In genomic region chr5:134725299-134725698, GRCm38 (mm10) we compare ENCODE assay signal across 17 mouse cellular contexts. TPM values are rescaled to one million over a fixed set of nuclear protein-coding genes. Genes with fewer than 3 reads are reported as not detected.
"Had no signal": no experiment of that assay in that cellular context is flagged by ENCODE, and none has a peak within 500 bp of the region (broad histone marks: within the 10 kb centered on the region; RNA-seq: fewer than 3 reads in every experiment).

No protein-coding gene starts in this region.

- H3K4me3 ChIP-seq: neural tube, embryonic 13.5 days; neural tube, embryonic 15.5 days; stomach, embryonic 15.5 days had no signal

- H3K27me3 ChIP-seq: neural tube, embryonic 13.5 days; neural tube, embryonic 15.5 days; stomach, embryonic 15.5 days had no signal

- H3K4me2 ChIP-seq: neural tube, embryonic 13.5 days; neural tube, embryonic 15.5 days; stomach, embryonic 15.5 days had no signal

- DNase-seq: retina, postnatal 1 day; right cerebral cortex, adult 18-20 months; right cerebral cortex, postnatal 14 days; right cerebral cortex, postnatal 25 days; right cerebral cortex, postnatal 4 days; spleen, adult 18-20 months; thymus, adult 18-20 months; thymus, adult 2 months; thymus, postnatal 14 days; thymus, postnatal 25 days; thymus, postnatal 36 days; thymus, postnatal 4 days had no signal

- H3K9ac ChIP-seq: neural tube, embryonic 13.5 days; neural tube, embryonic 15.5 days; stomach, embryonic 15.5 days had no signal

- H3K27ac ChIP-seq: neural tube, embryonic 13.5 days; neural tube, embryonic 15.5 days; stomach, embryonic 15.5 days; stomach, postnatal 0 days had no signal

- H3K4me1 ChIP-seq: neural tube, embryonic 13.5 days; neural tube, embryonic 15.5 days; stomach, embryonic 15.5 days had no signal

- H3K9me3 ChIP-seq: neural tube, embryonic 13.5 days; neural tube, embryonic 15.5 days; stomach, embryonic 15.5 days had no signal

- H3K36me3 ChIP-seq: neural tube, embryonic 13.5 days; neural tube, embryonic 15.5 days; stomach, embryonic 15.5 days had no signal

RNA-seq across cellular contexts. Expression of gene Eln, which starts 21.8 kb away (rescaled TPM):
- total RNA-seq: neutrophil, adult 5-6 weeks had no signal
